Mouse (Mus musculus): ENCODE data around the gene Plekha7.

DNA sequence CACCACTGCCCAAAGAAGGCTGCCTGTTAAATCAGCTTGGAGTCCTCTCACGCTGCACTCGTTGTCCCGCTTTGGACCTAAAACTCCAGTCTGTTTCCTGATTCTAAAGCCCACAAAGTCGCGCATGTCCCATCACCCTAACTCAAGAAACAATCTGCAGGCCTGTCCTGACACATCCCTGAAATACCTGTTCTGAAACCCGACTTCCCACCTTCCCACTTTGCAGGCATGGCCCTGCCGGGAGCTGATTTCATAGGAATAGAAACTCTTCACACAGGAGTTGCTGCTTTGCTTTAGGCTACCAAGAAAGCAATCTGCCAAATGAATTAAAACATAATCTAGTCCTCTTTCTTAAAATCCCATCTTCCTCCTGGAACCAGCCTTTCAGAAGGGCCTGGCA lies 115.2 kb downstream of the Plekha7 start:
- TF ChIP-seq CTCF (IDR thresholded peaks at IDR 0.05; ENCODE audit: low read depth, low read length) (no peak), POLR2A (IDR thresholded peaks at IDR 0.05; ENCODE audit: extremely low read depth, insufficient read depth, low read length) (no peak)
